Mouse (Mus musculus): ENCODE data around the gene Olfr52. TPM values are rescaled to one million over a fixed set of nuclear protein-coding genes. Genes with fewer than 3 reads are reported as not detected.

The Olfr52 gene
- polyA plus RNA-seq, 1 experiment from 2014 or later: not detected

DNA sequence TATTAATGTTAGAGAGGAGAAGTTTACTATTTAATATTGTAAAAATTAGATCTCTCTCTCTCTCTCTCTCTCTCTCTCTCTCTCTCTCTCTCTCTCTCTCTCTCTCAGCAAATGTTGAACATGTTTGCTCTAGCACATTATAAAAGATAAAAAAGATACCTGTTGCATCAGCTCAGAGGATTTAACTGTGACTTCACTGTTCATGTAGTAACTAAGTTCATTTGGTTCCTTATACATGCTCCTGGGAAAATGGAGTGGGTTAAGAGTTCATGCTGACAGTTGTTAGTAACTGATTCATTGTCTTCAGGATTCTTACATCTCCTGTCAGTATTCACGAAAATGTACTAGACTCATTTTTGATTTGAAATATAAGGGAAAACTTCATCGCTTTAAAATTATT lies 18.1 kb downstream of the Olfr52 start, which contains the start of gene Olfr1043:
Gene Olfr1043, minus strand, starts transcription at position 101 of the 400 bp plus-strand sequence.
- H3K36me3 ChIP-seq (ENCODE audit: control insufficient read depth, insufficient read depth): no peaks in the 10 kb centered on the region
- H3K4me1 ChIP-seq (replicated peaks; ENCODE audit: control insufficient read depth, insufficient read depth, low read length): no peaks in the 10 kb centered on the region
- no peak for ATAC-seq
- 86% methylated on average over 2 of the region's 2 CpGs for WGBS
- no peaks in the 10 kb centered on the region for H3K9me3 ChIP-seq (ENCODE audit: control insufficient read depth)
- H3K27me3 ChIP-seq (replicated peaks; ENCODE audit: control insufficient read depth, insufficient read depth, low read length): no peaks in the 10 kb centered on the region
- H3K4me2 ChIP-seq (replicated peaks; ENCODE audit: low read depth): no peak within 1 kb of the TSS
- H3K9ac ChIP-seq (ENCODE audit: low read depth, low read length): no peak within 1 kb of the TSS
- no peak within 1 kb of the TSS for H3K27ac ChIP-seq (ENCODE audit: low read depth, low read length)
- H3K4me3 ChIP-seq (ENCODE audit: low read depth, low read length): no peak within 1 kb of the TSS
- TF ChIP-seq CTCF (IDR thresholded peaks at IDR 0.05; ENCODE audit: low read depth): no peak

DNA sequence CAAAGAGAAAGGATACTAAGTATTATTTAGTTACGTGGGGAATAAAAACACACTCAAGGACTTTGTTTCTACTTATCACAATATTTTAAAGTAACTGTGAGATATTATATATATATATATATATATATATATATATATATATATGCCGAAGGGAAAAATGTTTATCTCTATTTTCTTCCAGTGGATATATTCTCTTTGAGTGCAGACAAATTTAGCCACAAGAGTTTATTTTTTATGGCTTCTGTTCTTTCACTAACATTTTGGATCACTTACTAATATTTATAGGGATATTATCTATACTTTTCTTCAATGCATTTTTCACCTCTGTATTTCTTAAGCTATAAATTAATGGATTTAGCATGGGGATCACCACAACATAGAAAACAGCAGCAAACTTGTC lies 23.7 kb downstream of the Olfr52 start, which contains the start of gene Olfr1042:
Gene Olfr1042, minus strand, starts transcription at position 101 of the 400 bp plus-strand sequence.
- Histone ChIP-seq H3K4me2 (replicated peaks; ENCODE audit: low read depth) (no peak within 1 kb of the TSS), H3K4me1 (replicated peaks; ENCODE audit: control insufficient read depth, insufficient read depth, low read length) (no peaks in the 10 kb centered on the region), H3K4me3 (ENCODE audit: low read depth, low read length) (no peak within 1 kb of the TSS), H3K9ac (ENCODE audit: low read depth, low read length) (no peak within 1 kb of the TSS), H3K9me3 (ENCODE audit: control insufficient read depth) (no peaks in the 10 kb centered on the region), H3K36me3 (ENCODE audit: control insufficient read depth, insufficient read depth) (no peaks in the 10 kb centered on the region), H3K27ac (ENCODE audit: low read depth, low read length) (no peak within 1 kb of the TSS), H3K27me3 (replicated peaks; ENCODE audit: control insufficient read depth, insufficient read depth, low read length) (no peaks in the 10 kb centered on the region)
- TF ChIP-seq CTCF (IDR thresholded peaks at IDR 0.05; ENCODE audit: low read depth): no peak
- WGBS: 81% methylated on average over 2 of the region's 2 CpGs
- no peak for ATAC-seq

DNA sequence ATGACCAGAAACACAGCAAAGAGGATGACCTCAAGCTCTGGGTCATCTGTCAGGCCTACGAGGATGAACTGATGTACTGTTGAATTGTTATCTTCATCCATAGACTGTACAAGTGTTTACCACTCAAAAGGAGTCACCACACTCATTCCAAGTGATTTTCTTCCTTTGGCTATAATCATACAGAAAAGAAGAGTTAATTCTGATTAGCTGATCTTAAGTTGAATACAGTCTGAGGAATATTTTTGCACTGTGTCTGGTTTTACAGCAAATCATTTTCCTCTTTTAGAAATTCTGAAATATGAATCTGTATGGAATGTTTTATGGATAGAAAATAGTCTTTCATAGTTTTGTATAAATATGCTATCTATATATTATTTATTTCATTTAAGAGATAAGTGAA lies 38.9 kb downstream of the Olfr52 start, which contains the start of gene Olfr1040:
Gene Olfr1040, minus strand, starts transcription at position 101 of the 400 bp plus-strand sequence.
- Histone ChIP-seq H3K9me3 (ENCODE audit: control insufficient read depth) (no peaks in the 10 kb centered on the region), H3K4me1 (replicated peaks; ENCODE audit: control insufficient read depth, insufficient read depth, low read length) (no peaks in the 10 kb centered on the region), H3K36me3 (ENCODE audit: control insufficient read depth, insufficient read depth) (no peaks in the 10 kb centered on the region), H3K27ac (ENCODE audit: low read depth, low read length) (no peak within 1 kb of the TSS), H3K4me3 (ENCODE audit: low read depth, low read length) (no peak within 1 kb of the TSS), H3K27me3 (replicated peaks; ENCODE audit: control insufficient read depth, insufficient read depth, low read length) (no peaks in the 10 kb centered on the region), H3K4me2 (replicated peaks; ENCODE audit: low read depth) (no peak within 1 kb of the TSS), H3K9ac (ENCODE audit: low read depth, low read length) (no peak within 1 kb of the TSS)
- WGBS: 57% methylated on average over 1 of the region's 1 CpGs
- TF ChIP-seq CTCF (IDR thresholded peaks at IDR 0.05; ENCODE audit: low read depth): no peak
- ATAC-seq: no peak

DNA sequence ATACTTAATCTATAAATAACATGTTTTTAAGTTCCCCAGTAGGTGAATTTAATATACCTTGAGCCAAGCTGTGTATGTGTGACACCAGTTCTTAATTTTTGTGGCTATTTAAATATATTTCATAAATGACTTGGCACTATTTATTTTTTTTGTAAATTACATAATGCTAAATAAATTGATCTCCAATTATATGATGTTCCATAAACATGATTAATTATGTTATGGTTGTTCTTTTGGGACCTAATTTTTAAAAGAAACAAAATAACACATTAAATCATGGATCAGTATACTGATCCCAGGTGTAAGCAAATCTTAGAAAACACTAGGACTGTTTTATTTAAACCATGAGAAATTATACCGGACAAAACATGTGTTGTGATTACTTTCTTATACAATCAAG lies 49.7 kb downstream of the Olfr52 start, which contains the start of gene Olfr1039:
Gene Olfr1039, minus strand, starts transcription at position 101 of the 400 bp plus-strand sequence.
- Histone ChIP-seq H3K9ac (ENCODE audit: low read depth, low read length) (no peak within 1 kb of the TSS), H3K4me2 (replicated peaks; ENCODE audit: low read depth) (no peak within 1 kb of the TSS), H3K9me3 (ENCODE audit: control insufficient read depth) (no peaks in the 10 kb centered on the region), H3K27ac (ENCODE audit: low read depth, low read length) (no peak within 1 kb of the TSS), H3K4me1 (replicated peaks; ENCODE audit: control insufficient read depth, insufficient read depth, low read length) (no peaks in the 10 kb centered on the region), H3K4me3 (ENCODE audit: low read depth, low read length) (no peak within 1 kb of the TSS), H3K27me3 (replicated peaks; ENCODE audit: control insufficient read depth, insufficient read depth, low read length) (no peaks in the 10 kb centered on the region), H3K36me3 (ENCODE audit: control insufficient read depth, insufficient read depth) (no peaks in the 10 kb centered on the region)
- whole genome bisulfite sequencing: 94% methylated on average over 1 of the region's 1 CpGs
- no peak for TF ChIP-seq CTCF (IDR thresholded peaks at IDR 0.05; ENCODE audit: low read depth)
- ATAC-seq: no peak

Other genes with a start within 250 kb of the Olfr52 start
- gene Olfr1028, start 235.2 kb downstream of the Olfr52 start, polyA plus RNA-seq (2015; fragmentation: Nextera tagmentation; extraction: Ambion mirVana): not detected in 2 replicates
- gene Olfr1029, start 211.8 kb downstream of the Olfr52 start, polyA plus RNA-seq (2015; fragmentation: Nextera tagmentation; extraction: Ambion mirVana): not detected in 2 replicates
- gene Olfr1030, start 206.4 kb downstream of the Olfr52 start, polyA plus RNA-seq (2015; fragmentation: Nextera tagmentation; extraction: Ambion mirVana): not detected in 2 replicates
- not detected in 2 replicates for gene Olfr1031, start 195.4 kb downstream of the Olfr52 start, polyA plus RNA-seq (2015; fragmentation: Nextera tagmentation; extraction: Ambion mirVana)
- not detected in 2 replicates for gene Olfr1032, start 180.1 kb downstream of the Olfr52 start, polyA plus RNA-seq (2015; fragmentation: Nextera tagmentation; extraction: Ambion mirVana)
- 1.3 and 1.5 TPM in 2 replicates for gene Olfr1033, start 165.1 kb downstream of the Olfr52 start, polyA plus RNA-seq (2015; fragmentation: Nextera tagmentation; extraction: Ambion mirVana)
- 0.03 TPM in 1 of 2 replicates, not detected in the other for gene Olfr1034, start 139.8 kb downstream of the Olfr52 start, polyA plus RNA-seq (2015; fragmentation: Nextera tagmentation; extraction: Ambion mirVana)
- not detected in 2 replicates for gene Olfr1036, start 111.7 kb downstream of the Olfr52 start, polyA plus RNA-seq (2015; fragmentation: Nextera tagmentation; extraction: Ambion mirVana)
- not detected in 2 replicates for gene Olfr1037, start 98.3 kb downstream of the Olfr52 start, polyA plus RNA-seq (2015; fragmentation: Nextera tagmentation; extraction: Ambion mirVana)
- not detected in 2 replicates for gene Olfr1039, start 49.8 kb downstream of the Olfr52 start, polyA plus RNA-seq (2015; fragmentation: Nextera tagmentation; extraction: Ambion mirVana)
- not detected in 2 replicates for gene Olfr1040, start 39.0 kb downstream of the Olfr52 start, polyA plus RNA-seq (2015; fragmentation: Nextera tagmentation; extraction: Ambion mirVana)
- gene Olfr1042, start 23.8 kb downstream of the Olfr52 start, polyA plus RNA-seq (2015; fragmentation: Nextera tagmentation; extraction: Ambion mirVana): not detected in 2 replicates
- not detected in 2 replicates for gene Olfr1043, start 18.2 kb downstream of the Olfr52 start, polyA plus RNA-seq (2015; fragmentation: Nextera tagmentation; extraction: Ambion mirVana)
- gene Olfr1044, start 7.9 kb downstream of the Olfr52 start, polyA plus RNA-seq (2015; fragmentation: Nextera tagmentation; extraction: Ambion mirVana): not detected in 2 replicates
- gene Olfr1045, start 17.3 kb upstream of the Olfr52 start, polyA plus RNA-seq (2015; fragmentation: Nextera tagmentation; extraction: Ambion mirVana): not detected in 2 replicates
- not detected in 2 replicates for gene Olfr1046, start 33.6 kb upstream of the Olfr52 start, polyA plus RNA-seq (2015; fragmentation: Nextera tagmentation; extraction: Ambion mirVana)
- gene Olfr1047, start 45.7 kb upstream of the Olfr52 start, polyA plus RNA-seq (2015; fragmentation: Nextera tagmentation; extraction: Ambion mirVana): not detected in 2 replicates
- gene Olfr1048, start 54.6 kb upstream of the Olfr52 start, polyA plus RNA-seq (2015; fragmentation: Nextera tagmentation; extraction: Ambion mirVana): not detected in 2 replicates
- gene Olfr1049, start 72.6 kb upstream of the Olfr52 start, polyA plus RNA-seq (2015; fragmentation: Nextera tagmentation; extraction: Ambion mirVana): not detected in 2 replicates
- gene Olfr1051, start 93.4 kb upstream of the Olfr52 start, polyA plus RNA-seq (2015; fragmentation: Nextera tagmentation; extraction: Ambion mirVana): not detected in 2 replicates
- gene Olfr1052, start 106.8 kb upstream of the Olfr52 start, polyA plus RNA-seq (2015; fragmentation: Nextera tagmentation; extraction: Ambion mirVana): not detected in 2 replicates
- not detected in 2 replicates for gene Olfr1053, start 129.6 kb upstream of the Olfr52 start, polyA plus RNA-seq (2015; fragmentation: Nextera tagmentation; extraction: Ambion mirVana)
- gene Olfr1054, start 149.8 kb upstream of the Olfr52 start, polyA plus RNA-seq (2015; fragmentation: Nextera tagmentation; extraction: Ambion mirVana): not detected in 2 replicates
- not detected in 2 replicates for gene Olfr1055, start 164.6 kb upstream of the Olfr52 start, polyA plus RNA-seq (2015; fragmentation: Nextera tagmentation; extraction: Ambion mirVana)
- gene Olfr1056, start 176.8 kb upstream of the Olfr52 start, polyA plus RNA-seq (2015; fragmentation: Nextera tagmentation; extraction: Ambion mirVana): not detected in 2 replicates
- gene Olfr1057, start 192.7 kb upstream of the Olfr52 start, polyA plus RNA-seq (2015; fragmentation: Nextera tagmentation; extraction: Ambion mirVana): not detected in 2 replicates
- not detected in 2 replicates for gene Olfr1058, start 202.9 kb upstream of the Olfr52 start, polyA plus RNA-seq (2015; fragmentation: Nextera tagmentation; extraction: Ambion mirVana)
- not detected in 2 replicates for gene Olfr1061, start 228.4 kb upstream of the Olfr52 start, polyA plus RNA-seq (2015; fragmentation: Nextera tagmentation; extraction: Ambion mirVana)
- not detected in 2 replicates for gene Olfr1062, start 241.1 kb upstream of the Olfr52 start, polyA plus RNA-seq (2015; fragmentation: Nextera tagmentation; extraction: Ambion mirVana)

Data from intestine, postnatal 0 days (tissue).